Comparison of ENCODE assay signal across 10 mouse cellular contexts in genomic region chr10:52023213-52024052, GRCm38 (mm10). TPM values are rescaled to one million over a fixed set of nuclear protein-coding genes. Genes with fewer than 3 reads are reported as not detected.
DNase-seq lines count a peak whose midpoint lies in the region; ATAC-seq and TF ChIP-seq lines count a peak whose summit lies in the region.
"Had no signal": no experiment of that assay in that cellular context is flagged by ENCODE, and none has a peak within 500 bp of the region (broad histone marks: within the 10 kb centered on the region; RNA-seq: fewer than 3 reads in every experiment).

No protein-coding gene starts in this region.

- H3K4me1 ChIP-seq in heart, embryonic 11.5 days (ENCODE audit: control insufficient read depth, insufficient read depth, low read length), result peaks cover 4% of the 10 kb centered on the region; the same call in 1 of the 2 replicates
- peaks cover 24% of the 10 kb centered on the region for H3K4me1 ChIP-seq in embryonic facial prominence, embryonic 13.5 days
- peaks cover 13% of the 10 kb centered on the region; the same call in 1 of the 2 replicates for H3K4me1 ChIP-seq in intestine, embryonic 14.5 days (replicated peaks; ENCODE audit: control insufficient read depth, insufficient read depth, low read length)
- no peaks in the 10 kb centered on the region for H3K4me1 ChIP-seq in cerebellum, adult 2 months (ENCODE audit: control insufficient read depth, insufficient read depth, low read length)

- no peak overlapping the region for H3K27ac ChIP-seq in heart, embryonic 11.5 days (ENCODE audit: low read depth, low read length)
- H3K27ac ChIP-seq in embryonic facial prominence, embryonic 13.5 days, result no peak overlapping the region
- H3K27ac ChIP-seq in intestine, embryonic 14.5 days (ENCODE audit: low read depth), result no peak overlapping the region
- no peak overlapping the region for H3K27ac ChIP-seq in cerebellum, adult 2 months (ENCODE audit: insufficient read depth, low read length)

- no peaks in the 10 kb centered on the region for H3K36me3 ChIP-seq in heart, embryonic 11.5 days (ENCODE audit: control insufficient read depth, insufficient read depth, low read length)
- no peaks in the 10 kb centered on the region for H3K36me3 ChIP-seq in embryonic facial prominence, embryonic 13.5 days
- no peaks in the 10 kb centered on the region for H3K36me3 ChIP-seq in intestine, embryonic 14.5 days (ENCODE audit: control insufficient read depth, insufficient read depth, low read length)

- no peak overlapping the region for H3K9ac ChIP-seq in heart, embryonic 11.5 days (ENCODE audit: low read depth, low read length)
- no peak overlapping the region for H3K9ac ChIP-seq in embryonic facial prominence, embryonic 13.5 days
- no peak overlapping the region for H3K9ac ChIP-seq in intestine, embryonic 14.5 days (ENCODE audit: low read length)

- peaks cover 82% of the 10 kb centered on the region for H3K27me3 ChIP-seq in heart, embryonic 11.5 days (ENCODE audit: control insufficient read depth, insufficient read depth, low read length)
- H3K27me3 ChIP-seq in embryonic facial prominence, embryonic 13.5 days, result peaks cover 100% of the 10 kb centered on the region
- peaks cover 96% of the 10 kb centered on the region for H3K27me3 ChIP-seq in intestine, embryonic 14.5 days (replicated peaks; ENCODE audit: control insufficient read depth, insufficient read depth, low read length)
- peaks cover 6% of the 10 kb centered on the region; the same call in 1 of the 2 replicates for H3K27me3 ChIP-seq in cerebellum, adult 2 months (ENCODE audit: control insufficient read depth, insufficient read depth, low read length)

- no peak for ATAC-seq in heart, embryonic 11.5 days (replicated peaks; ENCODE audit: insufficient number of reproducible peaks, low FRiP score, low TSS enrichment)
- no peak for ATAC-seq in embryonic facial prominence, embryonic 13.5 days (ENCODE audit: insufficient number of reproducible peaks, insufficient read depth, low FRiP score, low TSS enrichment, low read depth)
- ATAC-seq in intestine, embryonic 14.5 days (replicated peaks; ENCODE audit: low FRiP score, low TSS enrichment, low read depth), result no peak

- 4% methylated on average over 17 of the region's 17 CpGs for WGBS in heart, embryonic 11.5 days (ENCODE audit: insufficient replicate concordance)
- WGBS in embryonic facial prominence, embryonic 13.5 days, result 3% methylated on average over 17 of the region's 17 CpGs
- 4% methylated on average over 17 of the region's 17 CpGs for WGBS in intestine, embryonic 14.5 days
- 17% methylated on average over 17 of the region's 17 CpGs for WGBS in cerebellum, adult 2 months

- intact Hi-C loops in heart, postnatal 36 days (cut with DNase I), result no loop called here

- peak overlapping the region; percentile 53 for H3K4me3 ChIP-seq in heart, embryonic 11.5 days (ENCODE audit: low read depth, low read length)
- peak overlapping the region; percentile 53 for H3K4me3 ChIP-seq in embryonic facial prominence, embryonic 13.5 days
- no peak overlapping the region for H3K4me3 ChIP-seq in intestine, embryonic 14.5 days (ENCODE audit: low read depth, low read length)
- H3K4me3 ChIP-seq in cerebellum, adult 2 months (replicated peaks; ENCODE audit: insufficient read depth, low read depth, low read length), result no peak overlapping the region

- no peak for TF ChIP-seq POLR2A in cerebellum, adult 2 months (IDR thresholded peaks at IDR 0.05; ENCODE audit: borderline replicate concordance, insufficient read depth, low read length)

- H3K9me3 ChIP-seq in heart, embryonic 11.5 days (replicated peaks; ENCODE audit: control insufficient read depth, low read length), result no peaks in the 10 kb centered on the region
- no peaks in the 10 kb centered on the region for H3K9me3 ChIP-seq in embryonic facial prominence, embryonic 13.5 days
- H3K9me3 ChIP-seq in intestine, embryonic 14.5 days (ENCODE audit: control insufficient read depth, low read length), result no peaks in the 10 kb centered on the region

- TF ChIP-seq CTCF in cerebellum, adult 2 months (IDR thresholded peaks at IDR 0.05; ENCODE audit: borderline replicate concordance, insufficient read depth, low read depth, low read length), result no peak

- no peak for DNase-seq in heart, postnatal 36 days
- peak; percentile 79 for DNase-seq in intestine, embryonic 14.5 days (ENCODE audit: low spot score)
- DNase-seq in neural tube, embryonic 10.5 days (ENCODE audit: extremely low spot score, low spot score), result peak; percentile 62
- DNase-seq in cerebellum, adult 2 months, result no peak
- no peak for DNase-seq in lung, adult 18-20 months
- DNase-seq in testis, postnatal 10 days (ENCODE audit: low spot score), result no peak

- H3K4me2 ChIP-seq in heart, embryonic 11.5 days, result peak overlapping the region; percentile 90
- peak overlapping the region; percentile 93 for H3K4me2 ChIP-seq in embryonic facial prominence, embryonic 13.5 days
- H3K4me2 ChIP-seq in intestine, embryonic 14.5 days (ENCODE audit: low read length), result peak overlapping the region; percentile 74; the same call in 1 of the 2 replicates

RNA-seq across cellular contexts. Expression of gene Vgll2, which starts 1.1 kb away (rescaled TPM):
- 0.43 and 0.61 TPM in 2 replicates for polyA plus RNA-seq in heart, embryonic 11.5 days (2014; fragmentation: Nextera tagmentation; extraction: Ambion mirVana)
- total RNA-seq in heart, postnatal 36 days (2021), result not detected
- polyA plus RNA-seq in embryonic facial prominence, embryonic 13.5 days (2015; fragmentation: Nextera tagmentation; extraction: Ambion mirVana), result 2.5 and 3.8 TPM in 2 replicates
- polyA plus RNA-seq in intestine, embryonic 14.5 days (2014; fragmentation: Nextera tagmentation; extraction: Ambion mirVana), result not detected in 2 replicates
- polyA plus RNA-seq in cerebellum, adult 2 months (2012; rRNA removed), result not detected in 2 replicates
- total RNA-seq: adrenal gland, postnatal 36 days; left cerebral cortex, postnatal 14 days had no signal

Comparison
In these comparisons a context has a peak if more than half of its experiments do, and no peak if none do; other contexts are left out.
1. H3K4me3 ChIP-seq: peak in heart, embryonic 11.5 days (single experiment) and embryonic facial prominence, embryonic 13.5 days (single experiment); none in intestine, embryonic 14.5 days (single experiment) and cerebellum, adult 2 months (single experiment).
2. DNase-seq: peak in intestine, embryonic 14.5 days (single experiment) and neural tube, embryonic 10.5 days (single experiment); none in heart, postnatal 36 days (0 of 2), cerebellum, adult 2 months (0 of 2), lung, adult 18-20 months (0 of 2) and testis, postnatal 10 days (single experiment).
3. Peak in every context shown above with its lines, with median percentiles within 50 percentile points of each other: H3K4me2 ChIP-seq.